Mouse (Mus musculus) skeletal muscle tissue, adult 2 months (tissue): ENCODE measurements around the gene Kmt2a.

Experiments
- DNase-seq: peaks from one replicate; pipeline ENCODE4 v3.0.0-alpha.2; 2012; ENCODE audit warnings: low read depth, low spot score

Kmt2a gene

GRCm38 (mm10) chr9:44880309-44881081 is 601 bp downstream of the Kmt2a start:
- no peak for DNase-seq

DNA sequence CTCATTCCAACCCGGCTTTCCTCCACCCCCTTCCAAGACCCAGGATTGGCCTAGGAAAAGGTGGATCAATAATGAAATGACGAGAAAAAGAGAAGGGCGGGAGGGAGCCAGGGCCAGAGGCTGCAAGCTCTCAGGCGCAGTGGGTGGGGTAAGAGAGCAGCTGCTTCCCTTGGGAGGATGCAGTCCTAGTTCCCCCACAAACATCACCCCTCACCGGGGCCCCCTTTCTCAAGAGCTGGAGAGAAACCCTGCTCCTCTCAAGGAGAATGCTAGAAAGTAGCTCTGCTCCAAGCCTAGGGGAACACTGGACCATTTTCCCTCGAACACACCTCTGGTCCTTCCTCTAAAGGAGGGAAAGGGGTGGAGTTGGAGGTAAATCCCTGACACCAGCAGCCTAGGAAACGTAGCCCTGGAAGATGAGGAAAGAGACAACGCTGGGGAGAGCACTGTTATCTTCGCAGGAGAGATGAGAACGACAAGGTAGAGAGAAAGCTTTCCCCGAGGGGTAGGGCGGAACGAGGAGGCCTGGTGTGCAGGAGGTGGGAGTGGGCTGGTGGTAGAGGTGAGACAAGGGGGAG is 1.3 kb downstream of the Kmt2a start:
- no peak for DNase-seq

- DNase-seq, result no peak
Observed at GRCm38 (mm10) chr9:44878776-44879500, 2.2 kb downstream of the Kmt2a start.

DNA sequence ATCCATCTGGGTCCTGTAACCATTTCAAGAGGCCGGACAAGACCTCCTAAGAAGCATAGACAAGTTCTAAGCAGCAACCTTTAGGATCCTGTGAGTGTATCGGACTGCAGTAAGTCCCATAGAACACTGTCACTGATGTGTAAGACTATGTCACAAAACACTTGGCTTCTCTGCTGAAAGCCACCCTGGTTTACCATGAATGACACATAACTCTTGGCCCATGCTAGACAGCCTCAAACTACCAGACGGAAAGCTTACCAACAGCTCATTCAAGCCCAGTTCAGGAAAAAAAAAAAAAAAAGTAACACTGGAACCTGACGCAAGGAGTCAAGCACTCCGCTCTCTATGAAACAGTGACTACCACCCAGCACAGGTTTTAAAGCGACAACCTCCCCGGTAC is 3.4 kb downstream of the Kmt2a start:
- DNase-seq, result no peak

- no peak for DNase-seq
Observed at GRCm38 (mm10) chr9:44875476-44875875, 5.6 kb downstream of the Kmt2a start.

- DNase-seq, result no peak
Observed at GRCm38 (mm10) chr9:44874198-44874597, 6.9 kb downstream of the Kmt2a start.

DNA sequence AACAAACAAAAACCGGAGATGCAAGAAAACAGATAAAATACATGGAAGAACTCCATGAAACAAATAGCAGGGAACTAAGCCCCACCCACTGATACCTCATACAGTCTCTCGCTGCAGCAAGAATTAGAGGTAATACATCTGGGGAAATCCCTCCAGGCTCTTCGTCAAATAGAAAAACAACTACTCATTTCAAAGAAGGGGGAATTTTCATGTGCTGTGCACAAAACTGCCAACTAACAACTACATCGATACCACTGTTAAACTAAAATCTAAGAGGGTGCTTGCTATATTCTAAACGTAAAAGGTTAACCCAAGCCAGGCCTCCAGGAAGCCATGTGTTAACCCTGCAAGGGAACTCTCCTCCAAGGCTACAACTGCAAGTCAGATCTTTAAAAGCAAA is 7.4 kb downstream of the Kmt2a start:
- no peak for DNase-seq

GRCm38 (mm10) chr9:44868336-44869094 is 12.6 kb downstream of the Kmt2a start:
- no peak for DNase-seq

- no peak for DNase-seq
Observed at GRCm38 (mm10) chr9:44867664-44868063, 13.4 kb downstream of the Kmt2a start.

GRCm38 (mm10) chr9:44866501-44867240 is 14.4 kb downstream of the Kmt2a start:
- no peak for DNase-seq

- no peak for DNase-seq
Observed at GRCm38 (mm10) chr9:44861121-44861520, 20.0 kb downstream of the Kmt2a start.

DNA sequence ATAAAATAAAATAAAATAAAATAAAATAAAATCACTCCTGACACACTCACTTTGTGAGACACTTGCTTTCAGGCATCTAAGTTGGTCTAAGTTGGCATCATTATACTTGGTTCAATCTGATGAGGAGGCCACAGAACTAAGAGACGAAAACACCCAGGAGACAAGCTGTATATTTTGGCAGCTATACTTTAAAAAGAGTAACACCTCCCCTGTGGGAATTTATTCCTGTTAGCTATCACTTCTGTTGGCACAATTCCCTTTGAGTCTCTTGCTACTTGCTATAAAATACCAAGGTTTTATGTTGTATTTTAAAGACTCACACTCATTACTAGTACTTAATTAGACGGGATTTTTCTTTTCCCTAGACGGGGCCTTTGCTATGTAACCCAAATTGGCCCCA is 22.4 kb downstream of the Kmt2a start:
- DNase-seq, result no peak

DNA sequence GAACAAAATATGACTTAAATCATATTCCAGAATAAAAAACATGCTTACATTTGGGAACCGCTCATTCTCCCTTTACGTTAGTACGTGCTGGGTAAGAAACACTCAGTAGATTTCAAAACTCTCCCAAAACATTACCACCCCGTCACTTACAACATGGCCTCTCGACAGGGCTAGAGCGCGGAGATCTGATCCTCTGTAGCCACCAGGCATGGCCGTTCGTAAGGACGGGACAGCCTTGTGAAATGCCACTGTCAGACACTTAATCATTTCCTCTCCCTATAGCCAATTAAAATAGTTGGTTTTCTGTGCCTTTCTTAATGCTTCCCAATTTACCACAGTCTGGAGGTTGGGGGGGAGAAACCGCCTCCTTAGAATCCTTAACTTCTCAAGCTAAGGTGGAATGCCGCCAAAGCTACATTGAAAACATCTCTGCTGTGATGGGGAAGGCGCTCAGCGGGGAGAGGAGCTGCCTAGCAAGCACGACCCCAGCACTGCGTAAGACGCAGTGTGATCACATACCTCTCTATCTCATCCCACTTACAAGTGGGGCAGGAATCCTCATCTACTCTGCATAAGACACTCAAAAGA is 23.6 kb downstream of the Kmt2a start:
- DNase-seq, result no peak

- DNase-seq, result no peak
Observed at GRCm38 (mm10) chr9:44855153-44855552, 25.9 kb downstream of the Kmt2a start.

GRCm38 (mm10) chr9:44847446-44847845 is 33.6 kb downstream of the Kmt2a start:
- DNase-seq, result no peak

- no peak for DNase-seq
Observed at GRCm38 (mm10) chr9:44841241-44841640, 39.9 kb downstream of the Kmt2a start.

GRCm38 (mm10) chr9:44836439-44836838 is 44.7 kb downstream of the Kmt2a start:
- peak; percentile 72 for DNase-seq

DNA sequence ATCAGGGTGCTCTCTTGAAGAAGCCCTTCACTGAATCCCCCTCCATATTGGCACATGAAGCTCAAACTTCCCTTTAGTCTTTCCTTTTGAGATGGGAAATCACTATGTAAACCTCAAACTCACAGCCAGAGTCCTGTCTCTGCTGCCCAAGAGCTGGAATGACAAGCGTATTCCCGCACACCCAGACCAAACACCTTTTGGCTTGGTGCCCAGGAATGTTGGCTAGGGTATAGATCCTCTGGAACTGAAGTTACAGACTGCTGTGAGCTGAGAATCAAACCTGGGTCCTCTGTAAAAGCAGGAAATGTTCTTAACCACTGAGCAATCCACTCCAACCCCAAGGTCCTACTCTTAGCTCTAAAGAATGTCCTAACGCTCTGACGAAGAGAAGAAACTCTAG is 48.7 kb downstream of the Kmt2a start:
- DNase-seq, result no peak

- no peak for DNase-seq
Observed at GRCm38 (mm10) chr9:44830506-44830905, 50.6 kb downstream of the Kmt2a start.

- DNase-seq, result no peak
Observed at GRCm38 (mm10) chr9:44828944-44829343, 52.2 kb downstream of the Kmt2a start.

- no peak for DNase-seq
Observed at GRCm38 (mm10) chr9:44826660-44827059, 54.4 kb downstream of the Kmt2a start.
